Mouse (Mus musculus) cerebellum, adult 2 months (tissue): Measurements from ENCODE around the gene Lrmda. TPM values are rescaled to one million over a fixed set of nuclear protein-coding genes. Genes with fewer than 3 reads are reported as not detected.

ENCODE experiments used
- DNase-seq, 2 experiments: peaks; one replicate each; pipeline ENCODE4 v3.0.0; 2021
- H3K27ac ChIP-seq: fragments of 200-500 bp; 2 replicates; pipeline ENCODE4 v1.5.1; 2012; ENCODE audit warnings: low read length, control low read depth, inconsistent platforms; ENCODE audit not compliant: insufficient read depth
- H3K27me3 ChIP-seq: fragments of 200-500 bp; 2 replicates; pipeline ENCODE4 v1.6.1; 2012; ENCODE audit warnings: inconsistent platforms, mild to moderate bottlenecking, low read length, moderate library complexity; ENCODE audit not compliant: control insufficient read depth, insufficient read depth
- H3K4me1 ChIP-seq: fragments of 200-500 bp; 2 replicates; pipeline ENCODE4 v1.6.1; 2011; ENCODE audit warnings: low read length; ENCODE audit not compliant: control insufficient read depth, insufficient read depth
- H3K4me3 ChIP-seq: fragments of 200-500 bp; replicated peaks from 2 replicates; pipeline ENCODE3; 2011; ENCODE audit warnings: mild to moderate bottlenecking, low read depth, low read length, control low read depth; ENCODE audit not compliant: insufficient read depth
- CTCF ChIP-seq: fragments of 200-500 bp; IDR thresholded peaks from 2 replicates; pipeline ENCODE4 v1.5.1; 2011; ENCODE audit warnings: low read depth, mild to moderate bottlenecking, control low read depth, low read length, moderate library complexity, borderline replicate concordance; ENCODE audit not compliant: insufficient read depth
- POLR2A ChIP-seq: fragments of 200-500 bp; IDR thresholded peaks from 2 replicates; pipeline ENCODE4 v1.6.1; 2011; ENCODE audit warnings: low read length, control low read depth, borderline replicate concordance; ENCODE audit not compliant: insufficient read depth
- WGBS: fragments of 180-500 bp; shearing (Covaris S2); methylation state at CpG from one replicate; pipeline ENCODE4 v1.1.7; 2018; 5-methylcytosine and 5-hydroxymethylcytosine counted together
- polyA plus RNA-seq: library from polyadenylated mRNA; depleted of rRNA; stranded (reverse); fragments of >200 nt; gene quantifications from 2 replicates; pipeline ENCODE4 v1.2.3, GENCODE M21; 2012

Lrmda gene
- polyA plus RNA-seq, 1 experiment: 0.65 TPM

DNA sequence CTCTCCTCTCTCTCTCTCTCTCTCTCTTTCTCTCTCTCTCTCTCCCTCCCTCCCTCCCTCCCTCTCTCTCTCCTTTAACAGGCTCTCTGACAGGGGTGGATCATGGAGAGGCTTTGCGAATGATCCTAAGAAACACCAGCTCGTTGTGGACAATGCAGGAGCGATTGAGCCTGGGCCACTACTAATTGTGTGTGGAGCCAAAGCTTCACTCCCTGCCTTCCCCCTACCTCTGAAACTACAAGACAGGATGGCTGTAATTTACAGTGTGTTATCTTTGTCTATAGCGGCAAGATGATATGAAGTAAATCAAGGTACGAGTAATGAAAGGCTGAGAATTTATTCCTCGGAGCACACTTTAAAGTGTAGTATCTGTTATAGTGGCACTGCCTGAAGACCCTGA, 454.5 kb downstream of the Lrmda start:
- H3K4me1 ChIP-seq: no peaks in the 10 kb centered on the region
- H3K27ac ChIP-seq: no peak overlapping the region
- DNase-seq: no peak
- no peak for TF ChIP-seq POLR2A
- no peak for TF ChIP-seq CTCF
- no peaks in the 10 kb centered on the region for H3K27me3 ChIP-seq
- H3K4me3 ChIP-seq: no peak overlapping the region
- WGBS: 92% methylated on average over 6 of the region's 6 CpGs

DNA sequence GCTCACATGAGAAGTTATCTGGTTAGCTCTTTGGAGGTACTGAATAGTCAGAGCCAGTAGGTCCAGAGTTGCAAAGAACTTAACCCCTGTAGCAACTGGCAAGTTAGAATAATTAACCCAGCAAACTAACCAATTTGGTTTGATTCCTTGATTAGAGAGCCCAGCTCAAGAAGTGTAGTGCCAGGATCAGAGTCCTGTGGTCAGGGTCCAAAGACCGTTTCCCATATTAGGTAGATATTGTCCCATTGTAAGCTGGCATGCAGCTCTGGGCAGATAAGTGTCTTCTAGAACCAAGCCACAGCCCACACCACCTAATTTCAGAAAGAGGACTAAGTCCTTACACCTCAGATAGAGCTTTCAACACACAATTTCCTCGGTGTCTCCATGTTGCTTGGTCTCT, 473.8 kb downstream of the Lrmda start:
- no peak for DNase-seq
- no peak overlapping the region for H3K27ac ChIP-seq
- WGBS: 93% methylated on average over 2 of the region's 2 CpGs
- no peaks in the 10 kb centered on the region for H3K4me1 ChIP-seq
- TF ChIP-seq POLR2A (no peak), CTCF (no peak)
- no peak overlapping the region for H3K4me3 ChIP-seq
- H3K27me3 ChIP-seq: no peaks in the 10 kb centered on the region

DNA sequence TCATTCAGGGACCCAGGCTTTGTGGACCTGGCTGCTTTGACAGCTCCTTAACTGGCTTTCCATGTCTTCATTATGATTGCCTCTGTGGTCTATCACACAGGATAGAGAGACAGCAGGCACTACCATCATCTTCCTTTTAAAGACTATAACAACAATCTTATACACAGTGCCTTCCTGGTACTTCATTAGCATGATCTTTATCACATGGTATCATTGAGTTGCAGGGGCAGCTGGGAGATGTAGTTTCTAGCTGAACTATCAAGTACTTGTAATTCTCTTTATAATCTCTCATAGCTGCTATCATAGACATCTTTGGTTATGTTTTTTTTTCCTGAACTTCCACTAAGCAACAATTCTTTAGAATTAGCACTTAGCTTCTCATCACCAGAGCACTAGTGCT, 474.8 kb downstream of the Lrmda start:
- H3K4me3 ChIP-seq: no peak overlapping the region
- H3K27me3 ChIP-seq: no peaks in the 10 kb centered on the region
- no peak overlapping the region for H3K27ac ChIP-seq
- no peak for DNase-seq
- TF ChIP-seq POLR2A: no peak
- no peak for TF ChIP-seq CTCF
- no peaks in the 10 kb centered on the region for H3K4me1 ChIP-seq

DNA sequence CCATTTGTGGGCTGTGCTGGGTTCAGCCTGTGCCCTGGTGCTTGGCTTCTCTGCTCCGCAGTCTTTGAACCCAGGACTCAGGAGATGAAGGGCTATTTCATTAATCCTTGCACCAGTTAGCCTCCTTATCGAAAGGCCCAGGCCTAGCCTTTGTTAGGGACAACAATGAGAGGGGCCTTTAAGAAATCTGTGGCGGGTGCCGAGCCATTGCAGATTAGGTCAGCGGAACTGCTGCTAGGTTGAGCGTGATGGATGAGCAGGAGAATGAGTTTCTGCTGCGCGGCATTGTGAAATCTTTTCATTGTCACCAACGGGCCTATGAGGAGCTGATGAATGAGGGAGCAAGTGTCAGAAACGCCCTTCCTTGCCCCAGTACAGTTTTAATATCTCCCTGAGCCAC, 475.4 kb downstream of the Lrmda start:
- no peak overlapping the region for H3K4me3 ChIP-seq
- no peak for DNase-seq
- H3K27ac ChIP-seq: no peak overlapping the region
- no peaks in the 10 kb centered on the region for H3K4me1 ChIP-seq
- WGBS: 17% methylated on average over 10 of the region's 10 CpGs
- H3K27me3 ChIP-seq: no peaks in the 10 kb centered on the region
- TF ChIP-seq CTCF (no peak), POLR2A (no peak)

DNA sequence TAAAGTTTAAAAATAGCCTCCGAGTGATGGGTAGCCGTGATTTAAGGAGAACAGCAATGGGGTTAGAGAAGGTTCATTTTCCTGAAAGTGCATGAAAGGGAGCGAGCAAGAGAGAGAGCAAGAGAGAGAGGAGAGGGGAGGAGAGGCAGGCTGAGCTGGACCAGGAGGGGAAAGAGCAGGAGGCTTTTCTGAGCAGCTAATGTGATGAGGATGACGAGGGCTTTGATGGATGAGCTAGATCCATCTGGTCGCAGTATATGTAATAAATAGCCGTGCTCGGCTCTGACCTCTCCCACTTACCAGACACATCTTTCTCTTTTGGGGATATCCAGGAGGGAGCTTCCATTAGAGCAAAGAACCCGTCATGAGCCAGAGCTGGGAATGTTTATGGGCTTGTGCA, 475.8 kb downstream of the Lrmda start:
- Histone ChIP-seq H3K27ac (no peak overlapping the region), H3K4me3 (no peak overlapping the region), H3K4me1 (no peaks in the 10 kb centered on the region), H3K27me3 (no peaks in the 10 kb centered on the region)
- no peak for DNase-seq
- WGBS: 53% methylated on average over 8 of the region's 8 CpGs
- no peak for TF ChIP-seq POLR2A
- no peak for TF ChIP-seq CTCF

DNA sequence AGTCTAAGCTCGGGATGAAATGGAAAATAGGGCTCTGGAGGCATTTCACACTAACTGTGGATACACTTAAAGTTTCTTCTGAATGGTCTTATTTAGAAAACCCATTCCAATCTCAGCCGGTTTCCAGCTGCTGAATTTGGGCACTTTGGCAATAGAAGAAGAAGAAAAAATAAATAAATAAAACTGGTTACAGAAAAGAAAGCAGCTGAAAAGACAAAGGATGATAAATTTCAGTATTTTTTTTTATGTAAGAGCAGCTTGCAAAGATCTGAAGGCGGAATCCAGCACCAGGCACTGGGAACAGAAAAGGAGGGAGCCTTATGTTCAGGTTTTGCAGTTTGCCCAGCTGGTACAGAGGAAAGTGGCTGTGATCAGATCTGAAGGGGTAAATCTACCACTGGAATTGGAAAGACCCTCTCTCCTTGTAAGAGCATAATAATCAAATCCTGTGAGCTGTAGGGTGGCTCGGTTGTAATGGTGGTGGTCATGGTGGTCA, 478.2 kb downstream of the Lrmda start:
- WGBS: 74% methylated on average over 4 of the region's 4 CpGs
- no peak overlapping the region for H3K4me3 ChIP-seq
- DNase-seq: no peak
- H3K4me1 ChIP-seq: no peaks in the 10 kb centered on the region
- no peaks in the 10 kb centered on the region for H3K27me3 ChIP-seq
- no peak for TF ChIP-seq POLR2A
- no peak for TF ChIP-seq CTCF
- H3K27ac ChIP-seq: no peak overlapping the region

DNA sequence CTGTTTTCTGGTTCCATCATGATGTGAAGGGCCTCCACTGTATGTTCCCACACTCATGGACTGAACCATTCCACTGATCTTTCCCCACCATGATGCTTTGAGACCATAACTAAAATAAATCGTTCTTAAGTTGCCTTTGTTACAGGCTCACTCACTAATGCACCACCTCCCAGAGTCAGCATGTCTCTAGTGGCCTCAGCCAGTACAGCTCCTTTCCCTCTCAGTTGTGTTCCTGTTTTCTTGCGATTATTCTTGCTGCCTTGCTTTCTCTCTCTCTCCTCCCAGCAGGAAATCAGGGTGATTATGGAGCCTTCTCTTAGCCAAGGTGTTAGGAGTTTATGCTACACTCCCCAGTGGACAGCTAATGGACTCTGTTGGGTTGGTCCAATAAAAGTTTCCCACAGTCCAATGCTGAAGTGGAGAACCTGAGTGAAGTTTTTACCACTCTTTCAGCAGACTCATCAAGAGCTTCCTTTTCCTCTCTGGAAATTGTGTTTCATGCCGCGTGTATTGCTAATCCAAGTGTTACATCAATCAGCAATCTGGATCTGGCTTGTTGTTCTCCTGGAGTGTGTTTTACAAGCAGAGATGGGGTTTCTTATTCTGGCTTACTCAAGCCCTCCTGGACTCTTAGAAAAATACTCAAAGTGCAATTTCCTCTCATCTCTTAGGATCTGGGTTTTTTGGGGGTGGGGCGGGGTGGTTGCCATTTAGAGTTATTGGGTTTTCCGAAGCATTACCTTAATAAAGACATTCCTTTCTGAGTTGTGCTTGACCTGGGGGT, 490.4 kb downstream of the Lrmda start:
- H3K4me3 ChIP-seq: no peak overlapping the region
- 74% methylated on average over 6 of the region's 6 CpGs for WGBS
- H3K27ac ChIP-seq: no peak overlapping the region
- H3K4me1 ChIP-seq: no peaks in the 10 kb centered on the region
- H3K27me3 ChIP-seq: no peaks in the 10 kb centered on the region
- no peak for DNase-seq
- TF ChIP-seq CTCF: no peak
- TF ChIP-seq POLR2A: no peak

DNA sequence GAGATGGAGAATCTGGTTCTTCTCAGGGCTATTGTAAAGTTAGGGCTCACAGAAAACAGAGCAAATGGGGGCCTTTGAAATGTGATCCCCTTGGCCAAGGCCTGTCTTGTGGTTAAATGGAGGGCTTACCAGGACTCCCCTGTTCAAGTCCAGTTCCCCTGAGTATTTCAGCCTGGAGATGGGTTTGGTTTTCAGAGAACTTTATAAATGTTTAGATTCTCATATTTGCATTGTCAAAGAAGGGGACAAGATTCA, 490.9 kb downstream of the Lrmda start:
- Histone ChIP-seq H3K27me3 (no peaks in the 10 kb centered on the region), H3K4me3 (no peak overlapping the region), H3K27ac (no peak overlapping the region), H3K4me1 (no peaks in the 10 kb centered on the region)
- no peak for DNase-seq
- no peak for TF ChIP-seq POLR2A
- no peak for TF ChIP-seq CTCF
